Mouse (Mus musculus): ENCODE data around the gene Cyb5rl.

DNA sequence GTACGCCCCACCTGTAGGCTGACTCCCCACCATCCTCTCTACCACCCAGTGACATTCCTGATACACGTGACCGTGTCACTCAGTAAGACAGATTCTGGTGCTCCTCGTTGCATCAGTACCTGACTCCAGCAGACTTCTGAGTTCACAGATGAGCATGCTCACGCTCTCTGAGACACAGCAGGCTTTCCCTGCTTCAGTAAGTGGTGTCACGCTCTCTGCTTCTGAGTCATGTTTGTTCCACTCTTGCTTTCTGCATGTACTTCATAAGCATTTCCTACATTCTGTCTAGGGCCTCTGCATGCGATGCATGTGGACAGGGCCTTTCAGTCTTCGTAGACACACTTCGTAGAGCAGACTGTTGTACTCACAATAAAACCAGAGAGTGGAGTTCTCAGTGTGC is 5.6 kb downstream of the Cyb5rl start:
- TF ChIP-seq EP300 (IDR thresholded peaks at IDR 0.05; ENCODE audit: insufficient read depth, low read depth, low read length) (no peak), CTCF (IDR thresholded peaks at IDR 0.05) (no peak), POLR2A (IDR thresholded peaks at IDR 0.05; ENCODE audit: insufficient read depth, low read depth, low read length) (no peak)
